Mouse (Mus musculus): ENCODE data around the gene Arhgap9.

Gene Arhgap9

DNA sequence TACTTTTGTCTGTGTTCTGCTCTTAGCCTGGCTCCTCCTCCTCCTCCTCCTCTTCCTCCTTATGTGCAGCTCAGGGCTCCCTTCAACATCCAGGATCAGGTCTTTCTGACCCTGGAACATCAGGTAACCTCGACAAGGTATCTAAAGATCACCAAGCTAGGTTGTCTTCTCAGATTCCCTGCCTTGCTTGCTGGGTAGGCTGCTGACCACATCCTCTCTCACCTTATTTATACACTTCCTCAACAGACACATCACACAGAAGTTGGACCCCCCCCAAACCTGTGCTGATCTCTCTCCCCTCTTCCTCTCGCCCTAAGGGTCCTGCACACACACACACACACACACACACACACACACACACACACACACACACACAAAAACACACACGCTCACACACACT, at the start of gene Arhgap9:
Gene Arhgap9, plus strand, starts transcription at position 344 of the 400 bp plus-strand sequence.
- no peak for DNase-seq

DNA sequence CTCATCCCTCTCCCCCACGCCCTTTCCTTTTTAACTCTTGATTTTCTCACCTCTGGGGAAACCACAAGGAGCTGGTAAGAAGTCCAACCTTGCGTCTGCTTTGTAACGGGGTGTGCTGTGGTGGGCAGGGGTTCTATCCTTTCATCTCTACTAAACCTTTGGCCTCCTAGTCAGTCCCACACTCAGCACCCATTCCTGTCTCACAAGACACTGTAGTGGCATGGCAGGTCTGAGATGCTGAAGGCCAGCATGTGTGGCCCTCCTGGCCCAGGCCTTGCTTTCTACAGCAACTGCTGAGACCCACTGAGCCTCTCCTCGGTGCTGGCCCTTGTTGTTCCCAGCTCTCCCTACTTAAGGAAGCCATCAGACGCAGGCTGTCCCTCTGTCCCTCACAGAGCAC, 49.4 kb upstream of the Arhgap9 start:
- no peak for DNase-seq

DNA sequence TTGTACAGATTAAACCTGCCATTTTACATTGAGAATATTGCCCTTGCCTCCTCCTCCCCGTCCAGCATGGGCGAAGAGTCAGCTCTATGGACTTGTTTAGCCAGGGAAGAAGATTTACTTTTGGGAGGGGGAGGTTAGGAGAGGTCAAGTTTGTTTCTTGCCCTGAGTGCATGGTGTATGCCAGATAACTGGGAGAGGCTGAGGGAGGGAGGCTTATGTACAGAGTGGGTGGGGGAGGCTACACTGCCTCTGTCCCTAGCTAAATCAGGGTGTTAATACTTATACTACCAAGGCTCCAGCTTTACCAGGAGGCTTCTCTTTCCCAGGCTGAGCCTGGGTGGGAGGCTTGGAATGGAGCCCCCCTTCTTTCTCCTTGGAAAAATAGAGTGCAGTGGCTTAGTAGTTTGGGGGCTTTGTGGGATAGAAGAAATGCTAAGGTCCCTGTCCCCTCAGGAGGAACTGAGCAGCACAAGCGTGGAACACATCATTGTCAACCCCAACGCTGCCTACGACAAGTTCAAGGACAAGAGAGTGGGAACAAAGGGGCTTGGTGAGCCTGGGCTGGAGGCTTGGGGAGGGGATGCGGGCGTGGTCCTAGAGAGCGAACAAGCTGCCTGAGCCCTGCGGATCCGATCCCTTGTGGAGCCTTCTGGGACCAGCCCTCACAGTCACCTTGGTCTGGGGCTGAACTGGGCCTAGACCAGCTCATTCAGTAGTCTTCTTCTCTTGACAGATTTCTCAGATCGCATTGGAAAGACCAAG, 47.3 kb upstream of the Arhgap9 start:
- no peak for DNase-seq

DNA sequence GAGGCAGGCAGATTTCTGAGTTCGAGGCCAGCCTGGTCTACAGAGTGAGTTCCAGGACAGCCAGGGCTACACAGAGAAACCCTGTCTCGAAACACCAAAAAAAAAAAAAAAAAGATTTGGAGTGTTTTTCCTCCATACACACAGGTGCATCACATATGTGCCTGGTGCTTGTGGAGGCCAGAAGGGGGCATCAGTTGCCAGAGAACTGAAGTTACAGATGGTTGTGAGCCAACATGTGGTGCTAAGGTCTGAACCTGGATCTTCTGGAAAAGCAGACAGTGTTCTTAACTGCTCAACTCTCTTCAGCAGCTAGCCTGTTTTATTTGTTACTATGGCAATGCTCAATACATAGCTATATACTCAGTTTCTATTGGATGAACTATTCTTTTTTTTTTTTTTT, 42.0 kb upstream of the Arhgap9 start:
- DNase-seq = no peak

DNA sequence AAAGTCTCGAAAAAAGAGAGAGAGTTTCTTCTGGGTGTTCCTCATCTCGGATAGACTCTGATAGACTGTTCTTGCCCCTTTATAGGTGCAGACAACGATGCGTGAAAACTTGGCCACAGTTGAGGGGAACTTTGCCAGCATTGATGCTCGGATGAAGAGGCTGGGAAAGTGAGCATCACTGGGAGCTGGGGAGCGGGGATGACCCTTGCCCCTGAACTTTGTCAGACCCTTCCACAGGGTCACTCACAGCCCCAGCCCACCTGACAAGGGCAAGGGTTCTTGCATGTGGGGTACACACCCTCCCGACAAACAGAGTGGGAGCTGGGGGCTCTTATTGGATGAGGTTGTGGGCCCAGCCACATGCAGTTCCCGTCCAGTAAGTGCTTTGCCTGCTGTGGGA, 40.4 kb upstream of the Arhgap9 start:
- DNase-seq = no peak

DNA sequence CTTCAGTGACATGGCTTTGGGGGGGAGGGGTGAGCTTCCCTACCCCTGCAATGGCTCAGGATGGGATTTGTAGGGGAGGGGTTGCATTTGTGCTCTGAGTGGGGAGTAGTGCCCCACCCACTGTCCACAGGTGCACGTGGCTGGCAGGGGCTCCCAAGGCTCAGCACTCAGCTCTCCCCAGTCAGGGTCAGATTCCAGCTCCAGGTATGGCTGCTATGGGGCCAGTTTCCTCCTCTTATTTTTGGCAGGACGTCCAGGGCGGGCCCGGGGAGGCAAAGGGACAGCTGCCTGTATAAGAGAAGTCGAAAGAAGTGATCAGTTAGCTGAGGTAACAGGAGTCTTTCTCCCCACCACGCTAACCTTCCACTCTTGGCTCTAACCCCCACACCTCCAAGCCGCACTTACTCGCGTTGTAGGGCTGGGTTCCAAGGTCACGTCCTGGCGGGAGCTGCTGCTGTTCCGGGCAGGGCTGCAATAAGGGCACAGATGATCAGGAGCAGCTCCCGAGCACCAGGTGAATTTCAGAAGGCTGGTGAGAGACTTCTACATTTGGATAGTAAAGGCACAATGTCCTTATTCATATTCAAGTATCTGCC, 39.0 kb upstream of the Arhgap9 start:
- DNase-seq = no peak

DNA sequence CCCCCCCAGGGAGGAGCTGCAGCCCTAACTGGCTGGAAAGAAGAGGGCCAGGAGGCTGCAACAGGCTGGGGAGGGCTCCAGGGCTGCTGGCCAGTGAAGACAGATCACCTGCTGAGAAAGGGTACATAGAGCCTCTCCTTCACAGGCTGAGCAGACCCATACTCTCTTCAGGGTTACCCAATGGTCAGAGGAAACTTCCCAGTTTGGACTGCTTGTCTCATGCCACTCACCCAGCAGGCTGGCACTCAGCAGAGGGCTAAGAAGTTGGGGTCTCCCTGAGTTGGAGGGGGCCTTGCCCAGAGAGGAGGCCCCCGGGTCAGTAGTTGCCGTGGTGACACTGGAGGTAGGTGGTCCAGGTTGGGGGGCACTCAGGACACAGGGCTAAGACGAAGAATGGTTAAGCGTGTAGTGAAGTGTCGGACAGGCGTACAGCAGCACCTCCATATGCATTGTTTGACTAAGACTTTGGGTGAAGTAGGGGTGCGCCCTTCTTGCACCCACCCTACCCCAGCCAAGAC, 37.6 kb upstream of the Arhgap9 start:
- no peak for DNase-seq

DNA sequence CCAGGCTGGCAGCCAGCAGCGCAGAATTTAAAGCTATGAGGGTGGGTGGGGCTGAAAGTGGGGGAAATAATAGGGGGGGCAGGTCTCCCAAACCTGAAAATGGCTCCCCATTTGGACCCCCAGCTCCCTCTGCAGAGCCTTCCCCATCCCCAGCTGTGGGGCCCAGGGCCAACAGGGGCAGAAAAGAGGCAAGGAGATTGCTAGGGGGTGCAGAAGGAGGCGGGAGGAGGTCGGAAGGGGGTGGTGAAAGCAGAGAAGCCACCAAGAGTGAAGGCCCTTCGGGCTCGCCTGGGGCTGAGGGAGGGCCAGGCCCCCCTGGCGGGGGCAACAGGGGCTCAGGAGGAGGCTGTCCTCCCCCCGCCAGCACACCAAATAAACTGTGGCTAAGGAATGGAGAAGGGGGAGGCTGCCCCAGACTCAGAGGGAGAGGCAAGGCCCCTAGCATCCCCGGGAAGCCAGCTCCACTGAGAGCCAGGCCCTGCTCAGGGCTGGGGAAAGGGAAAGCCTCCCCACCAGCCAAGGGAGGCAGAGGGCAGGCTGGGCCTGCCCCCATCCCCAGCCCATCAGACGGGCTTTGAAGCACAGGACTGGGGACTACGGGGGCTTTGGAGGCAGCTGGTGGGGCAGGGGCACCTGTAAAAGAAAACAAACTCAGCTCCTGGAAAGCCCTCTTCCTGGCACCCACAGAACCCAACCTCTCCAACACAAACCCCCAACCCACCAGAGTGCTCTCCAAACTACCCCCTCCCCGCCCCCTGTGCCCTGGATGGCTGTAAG, 36.9 kb upstream of the Arhgap9 start:
- DNase-seq = no peak

DNA sequence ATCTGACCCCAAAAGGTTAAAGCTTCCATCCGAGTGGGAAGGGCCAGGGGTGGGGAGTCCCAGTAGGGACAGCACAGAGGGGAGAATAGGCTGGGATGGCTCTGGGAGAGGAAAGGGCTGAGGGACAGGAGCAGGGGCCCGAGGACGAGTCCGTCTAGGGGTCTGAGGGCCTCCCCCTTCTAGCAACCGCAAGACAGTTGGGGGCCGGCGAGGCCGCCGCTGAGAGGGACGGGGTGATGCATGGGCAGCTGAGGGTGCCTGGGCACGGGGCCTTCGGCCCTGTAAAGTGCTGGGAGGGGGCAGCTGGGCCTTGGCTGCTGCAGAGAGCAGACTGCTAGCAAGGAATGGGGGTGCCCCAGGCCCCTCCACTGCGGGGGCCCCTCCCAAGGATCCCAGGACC, 36.1 kb upstream of the Arhgap9 start:
- no peak for DNase-seq

DNA sequence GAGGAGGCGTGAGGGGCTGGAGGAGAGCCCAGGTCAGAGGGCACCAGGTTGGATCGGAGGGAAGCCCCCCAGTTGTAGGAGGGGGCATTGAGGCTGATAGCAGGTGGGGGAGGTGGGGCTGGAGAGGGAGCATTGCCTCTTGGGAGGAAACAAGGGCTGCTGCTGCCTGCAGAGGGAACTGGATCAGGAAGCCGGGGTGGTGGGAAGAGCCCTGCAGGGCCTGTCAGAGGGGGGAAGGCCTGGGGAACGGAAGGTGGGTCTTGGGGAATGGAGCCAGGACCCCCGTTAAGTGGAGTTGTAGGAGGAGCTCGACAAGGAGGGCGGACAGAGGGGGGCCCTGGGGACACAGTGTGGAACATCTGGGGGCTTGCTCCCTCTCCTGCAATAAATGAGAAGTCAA, 35.6 kb upstream of the Arhgap9 start:
- DNase-seq = no peak

DNA sequence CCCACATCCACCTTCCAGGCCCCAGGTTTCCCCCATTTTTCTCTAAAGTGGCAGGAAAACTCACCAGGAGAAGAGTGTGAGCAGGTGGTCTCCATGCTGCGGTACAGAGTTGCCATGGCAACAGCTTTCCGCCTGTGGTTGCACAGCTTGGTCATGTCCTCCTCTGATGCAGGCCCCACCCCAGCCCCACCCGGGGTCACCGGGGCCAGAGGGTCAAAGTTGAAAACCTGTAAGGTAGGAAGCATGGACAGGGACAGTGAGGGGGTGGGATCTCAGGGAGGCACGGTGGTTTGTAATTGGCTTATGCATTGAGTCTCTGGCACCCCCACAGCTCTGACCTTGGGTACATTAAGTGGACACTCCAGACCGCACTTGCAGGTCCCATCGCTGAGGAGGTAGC, 35.0 kb upstream of the Arhgap9 start:
- DNase-seq = no peak

DNA sequence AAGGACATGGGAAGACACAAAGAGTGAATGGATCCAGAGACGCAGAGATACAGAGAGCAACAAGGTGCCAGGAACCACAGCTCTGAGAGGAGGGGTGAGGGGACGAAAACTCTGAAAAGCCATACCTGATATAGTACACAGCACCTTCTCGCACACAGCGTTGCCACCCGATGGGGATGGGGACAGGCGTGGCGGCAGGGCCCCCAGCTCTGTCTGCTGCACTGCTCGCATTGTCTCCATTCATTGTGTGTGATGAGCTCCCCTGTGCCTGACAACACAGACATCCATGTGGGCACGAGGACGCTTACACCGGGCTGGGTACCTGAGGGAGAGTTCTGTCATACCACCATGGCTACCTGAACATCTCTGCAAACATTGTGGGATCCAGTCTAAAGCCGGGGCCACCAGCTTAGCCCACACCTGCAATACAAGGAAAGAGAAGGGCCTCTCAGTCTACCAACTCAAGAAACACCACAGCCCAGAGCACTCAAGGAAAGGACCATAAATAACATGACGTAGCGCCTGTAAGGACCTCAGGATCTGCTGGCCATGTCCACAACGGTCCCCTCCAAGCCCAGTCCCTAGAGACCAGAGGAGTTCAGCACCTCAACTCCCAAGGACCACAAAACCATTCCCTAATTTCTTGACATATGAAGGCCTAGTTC, 34.4 kb upstream of the Arhgap9 start:
- DNase-seq = no peak

DNA sequence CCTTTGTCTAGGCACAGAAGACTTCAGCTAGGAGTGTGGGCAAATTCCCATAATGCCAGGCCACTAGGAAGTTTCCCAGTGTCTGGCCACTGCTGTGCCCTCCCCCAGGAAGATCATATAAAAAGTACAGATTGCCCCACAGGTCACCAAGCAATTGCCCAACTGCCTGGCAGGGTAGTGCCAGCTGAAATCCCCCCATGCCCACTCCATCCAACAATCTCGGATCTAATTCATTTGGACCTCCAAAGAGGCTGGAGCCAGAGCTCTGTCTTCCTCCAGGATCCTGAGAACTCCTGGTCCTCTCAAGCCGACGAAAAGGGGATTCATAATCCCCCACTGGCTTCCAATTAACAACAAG, 33.8 kb upstream of the Arhgap9 start:
- no peak for DNase-seq

DNA sequence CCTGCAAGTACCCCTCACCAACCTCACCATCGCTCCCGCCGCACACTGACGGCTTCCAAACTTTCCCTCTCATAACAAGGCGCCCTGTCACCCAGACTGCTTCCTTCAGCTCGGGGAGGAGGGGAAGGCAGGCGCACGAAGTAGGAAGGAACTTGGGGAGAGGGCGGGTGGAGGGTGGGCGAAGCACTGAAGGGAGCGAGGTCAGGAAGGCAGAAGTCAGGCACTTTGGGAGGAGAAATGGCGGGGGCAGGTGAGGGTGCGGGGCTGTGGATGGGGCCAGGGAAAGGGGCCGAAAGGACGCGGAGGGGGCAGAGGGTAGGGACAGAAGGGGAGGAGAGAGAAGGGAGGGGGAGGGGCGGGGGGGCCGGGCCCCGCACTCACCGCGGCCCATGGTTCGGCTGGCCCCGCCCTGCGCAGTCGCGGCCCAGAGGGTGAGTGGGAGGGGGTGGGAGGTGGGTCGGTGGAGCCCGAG, 33.4 kb upstream of the Arhgap9 start:
- peak; percentile 49 for DNase-seq

DNA sequence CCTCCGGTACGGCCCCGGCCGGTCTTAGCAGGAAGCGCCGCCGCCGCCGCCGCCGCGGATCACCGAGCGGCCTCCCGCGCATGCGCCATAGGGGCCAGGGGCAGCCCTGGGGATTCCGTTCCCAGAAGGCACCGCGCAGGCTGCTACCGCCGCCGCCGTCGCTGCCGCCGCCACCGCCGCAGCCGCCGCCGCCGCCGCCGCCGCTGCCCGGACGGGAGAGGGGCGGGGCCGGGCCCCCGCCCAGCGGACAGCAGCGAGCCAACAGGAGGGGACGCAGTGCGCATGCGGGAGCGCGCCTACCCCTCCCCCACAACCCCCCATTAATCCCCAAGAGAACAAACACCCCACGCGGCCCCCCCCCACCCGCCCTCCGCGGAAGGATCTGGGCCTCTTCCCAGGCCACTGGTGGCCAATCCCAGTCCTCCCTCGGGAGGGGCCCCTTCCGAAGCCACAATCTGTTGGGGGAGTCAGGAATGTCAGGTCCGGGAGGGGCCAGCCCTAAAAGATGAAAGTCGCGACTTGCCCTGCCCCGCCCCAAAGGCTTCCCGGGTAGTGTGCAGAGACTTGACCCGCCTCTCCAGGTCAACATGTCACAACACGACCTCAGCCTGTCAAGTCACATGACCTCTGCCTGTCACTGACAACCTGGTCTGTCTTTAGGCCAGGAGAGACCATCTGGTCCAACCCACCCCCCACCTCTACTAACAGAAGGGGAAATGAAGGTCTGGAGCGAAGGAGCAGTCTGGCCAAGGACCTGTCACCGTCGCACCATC, 32.8 kb upstream of the Arhgap9 start, which contains the start of gene Mbd6:
Gene Mbd6, minus strand, starts transcription at position 219 of the 773 bp plus-strand sequence.
- peak; percentile 85 for DNase-seq

DNA sequence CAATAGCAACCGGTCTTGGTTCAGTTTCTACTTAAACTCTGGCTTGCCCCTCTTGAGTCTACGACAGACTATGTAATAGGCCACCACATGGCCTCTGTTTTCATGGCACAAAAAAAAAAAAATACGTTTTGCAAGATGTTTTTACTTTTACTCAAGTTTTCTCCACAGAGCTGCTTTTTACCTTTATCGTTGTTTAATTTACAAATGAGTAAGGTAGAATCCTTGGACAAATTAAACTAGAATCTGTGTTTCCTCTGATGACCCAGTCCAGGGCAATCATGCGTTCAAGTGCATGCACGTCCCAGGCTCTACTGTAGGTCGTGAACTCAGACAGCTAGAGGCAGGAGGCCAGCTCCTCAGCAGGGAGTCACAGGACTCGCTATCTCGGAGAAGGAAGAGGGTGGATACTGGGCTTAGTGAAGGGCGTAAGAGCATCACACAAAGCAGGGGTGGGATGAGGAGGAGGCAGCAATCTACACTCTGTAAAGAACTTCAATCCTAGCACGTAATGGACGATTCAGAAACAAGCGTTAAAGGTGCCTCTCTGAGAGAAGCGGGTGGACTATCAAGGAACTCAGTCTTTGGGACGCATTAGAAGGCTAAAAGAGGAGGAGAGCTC, 32.1 kb upstream of the Arhgap9 start:
- DNase-seq = no peak

DNA sequence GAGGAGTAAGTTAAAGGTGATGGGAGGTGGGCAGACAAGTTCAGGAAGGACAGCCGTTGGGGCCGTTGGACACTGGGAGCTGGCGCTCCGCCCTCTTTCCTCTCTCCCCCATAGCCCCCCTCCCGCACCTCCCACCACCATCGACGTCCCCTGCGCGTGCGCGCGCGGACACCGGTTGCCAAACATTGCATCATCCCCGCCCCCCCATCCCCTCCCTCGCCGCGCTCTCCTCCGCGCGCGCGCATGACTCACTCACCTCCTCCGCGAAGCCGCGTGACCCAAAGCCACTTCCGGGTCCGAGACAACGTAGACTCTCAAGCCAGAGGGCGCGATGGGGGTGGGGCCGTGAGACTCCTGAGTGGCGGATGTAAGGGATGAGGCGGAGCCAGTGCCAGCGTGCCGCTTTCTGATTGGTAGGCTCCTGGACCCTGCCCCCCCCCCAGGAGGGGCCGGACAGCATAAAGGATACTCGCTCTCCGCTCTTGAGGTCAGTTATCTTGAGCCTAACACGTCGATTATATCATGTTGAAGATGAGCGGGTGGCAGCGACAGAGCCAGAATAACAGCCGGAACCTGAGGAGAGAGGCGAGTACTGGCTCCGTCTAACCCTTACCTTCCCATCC, 31.3 kb upstream of the Arhgap9 start:
- peak; percentile 98 for DNase-seq

DNA sequence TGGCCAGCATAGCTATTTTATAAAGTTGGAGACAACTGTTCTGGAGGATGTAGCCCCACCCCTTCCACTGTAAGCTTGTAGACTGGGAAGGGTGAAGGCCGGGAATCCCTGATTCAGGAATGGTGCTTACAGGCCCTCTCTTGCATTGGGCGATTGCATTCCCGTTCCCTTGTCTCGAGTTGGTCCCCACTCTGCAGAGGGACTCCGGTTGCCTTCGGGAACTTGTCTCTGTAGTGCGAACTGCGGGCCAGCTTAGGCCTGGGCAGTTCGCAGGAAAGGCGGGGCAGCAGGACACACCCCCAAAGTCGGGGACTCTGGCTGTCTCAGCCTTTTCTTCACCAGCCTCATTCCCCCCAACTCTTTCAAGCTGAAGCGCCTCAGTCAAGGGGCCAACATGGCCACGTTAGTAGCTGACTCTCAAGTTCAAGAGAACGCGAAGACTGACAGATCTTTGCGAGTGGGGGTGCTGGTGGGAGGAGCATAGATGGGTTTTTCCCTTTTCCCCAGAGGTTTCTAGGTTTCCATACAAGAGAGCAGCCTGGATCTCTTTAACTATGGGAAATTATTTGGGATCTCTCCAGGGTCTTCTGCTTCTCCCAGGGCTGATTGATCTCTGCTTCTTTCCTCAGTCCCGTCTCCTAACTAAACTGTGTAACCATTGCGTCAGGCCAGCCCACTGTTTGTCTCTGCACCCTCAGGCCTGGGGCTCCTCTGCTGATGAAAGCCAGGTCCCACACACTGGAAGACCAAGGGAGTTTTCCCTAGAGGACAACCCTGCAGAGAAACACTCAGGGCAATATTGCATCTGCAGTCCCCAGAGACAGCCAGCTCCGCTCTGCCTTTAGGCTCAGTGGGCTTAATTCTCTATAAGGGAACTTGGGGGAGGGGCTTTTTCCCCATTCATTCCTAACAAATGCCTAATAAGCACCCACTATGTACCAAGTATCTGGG, 30.6 kb upstream of the Arhgap9 start:
- no peak for DNase-seq

DNA sequence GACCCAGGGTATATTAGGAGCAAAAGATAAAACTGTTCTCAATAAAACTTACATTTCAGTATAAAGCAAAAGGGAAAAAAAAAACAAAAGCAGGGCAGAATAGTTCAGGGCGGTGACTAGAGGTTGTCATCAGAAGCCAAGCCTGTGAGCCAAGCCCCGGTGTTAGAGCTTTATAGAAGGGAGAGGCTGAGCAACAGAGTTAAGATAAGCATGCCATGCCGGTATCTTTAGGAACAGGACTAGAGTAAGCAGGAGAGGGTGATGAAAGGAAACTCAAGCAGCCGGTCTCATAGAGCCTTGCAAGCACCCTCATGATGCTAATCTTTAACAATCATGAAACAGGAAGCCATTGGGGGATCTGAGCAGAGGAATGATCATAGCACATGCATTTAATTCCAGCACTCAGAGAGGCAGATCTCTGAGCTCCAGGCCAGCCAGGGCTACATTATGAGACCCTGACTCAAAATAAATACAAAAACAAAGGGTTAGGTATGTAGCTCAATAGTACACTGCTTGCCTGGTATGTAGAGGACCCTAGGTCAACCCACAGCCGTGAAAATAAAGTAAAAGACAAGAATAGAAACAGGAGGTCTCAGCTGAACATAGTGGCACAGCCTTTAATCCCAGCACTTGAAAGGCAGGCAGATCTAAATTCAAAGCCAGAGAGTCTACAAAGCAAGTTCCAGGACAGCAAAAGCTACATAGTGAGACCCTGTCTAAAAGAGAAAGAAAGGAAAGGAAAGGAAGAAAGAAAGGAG, 29.7 kb upstream of the Arhgap9 start:
- no peak for DNase-seq

Measured in right cerebral cortex, postnatal 25 days (tissue).